Mouse (Mus musculus) right cerebral cortex, postnatal 25 days (tissue): Measurements from ENCODE around the gene Nabp1.

Experiments used
- DNase-seq: peaks from one replicate; pipeline ENCODE4 v3.0.0; 2022

Gene Nabp1

GRCm38 (mm10) chr1:51478262-51479026 lies at the start of gene Nabp1:
Nabp1 (minus strand) TSS chr1:51478425.
- peak; percentile 98 for DNase-seq

GRCm38 (mm10) chr1:51525563-51526265 lies 47.5 kb upstream of the Nabp1 start:
- no peak for DNase-seq

GRCm38 (mm10) chr1:51521651-51522050 lies 43.4 kb upstream of the Nabp1 start:
- no peak for DNase-seq

- no peak for DNase-seq
Observed at GRCm38 (mm10) chr1:51520246-51520780, 42.1 kb upstream of the Nabp1 start.

- no peak for DNase-seq
Observed at GRCm38 (mm10) chr1:51519112-51519511, 40.9 kb upstream of the Nabp1 start.

GRCm38 (mm10) chr1:51515625-51516024 lies 37.4 kb upstream of the Nabp1 start:
- DNase-seq: no peak

- DNase-seq: no peak
Observed at GRCm38 (mm10) chr1:51515041-51515440, 36.8 kb upstream of the Nabp1 start.

GRCm38 (mm10) chr1:51514379-51514778 lies 36.2 kb upstream of the Nabp1 start:
- no peak for DNase-seq

GRCm38 (mm10) chr1:51513059-51513713 lies 35.0 kb upstream of the Nabp1 start:
- DNase-seq: no peak

- no peak for DNase-seq
Observed at GRCm38 (mm10) chr1:51512326-51512725, 34.1 kb upstream of the Nabp1 start.

- DNase-seq: no peak
Observed at GRCm38 (mm10) chr1:51509776-51510175, 31.6 kb upstream of the Nabp1 start.

- DNase-seq: no peak
Observed at GRCm38 (mm10) chr1:51509083-51509482, 30.9 kb upstream of the Nabp1 start.

GRCm38 (mm10) chr1:51508543-51508942 lies 30.3 kb upstream of the Nabp1 start:
- no peak for DNase-seq

- DNase-seq: no peak
Observed at GRCm38 (mm10) chr1:51507436-51507835, 29.2 kb upstream of the Nabp1 start.

- DNase-seq: no peak
Observed at GRCm38 (mm10) chr1:51506236-51506635, 28.0 kb upstream of the Nabp1 start.

GRCm38 (mm10) chr1:51505632-51506031 lies 27.4 kb upstream of the Nabp1 start:
- no peak for DNase-seq

GRCm38 (mm10) chr1:51503055-51503454 lies 24.8 kb upstream of the Nabp1 start:
- no peak for DNase-seq

GRCm38 (mm10) chr1:51502353-51502752 lies 24.1 kb upstream of the Nabp1 start:
- no peak for DNase-seq

GRCm38 (mm10) chr1:51501251-51501650 lies 23.0 kb upstream of the Nabp1 start:
- DNase-seq: no peak

- DNase-seq: no peak
Observed at GRCm38 (mm10) chr1:51498601-51499098, 20.4 kb upstream of the Nabp1 start.

- DNase-seq: no peak
Observed at GRCm38 (mm10) chr1:51496163-51496562, 17.9 kb upstream of the Nabp1 start.

- DNase-seq: no peak
Observed at GRCm38 (mm10) chr1:51493592-51494307, 15.5 kb upstream of the Nabp1 start.

- no peak for DNase-seq
Observed at GRCm38 (mm10) chr1:51486291-51486690, 8.1 kb upstream of the Nabp1 start.
